Mouse (Mus musculus): ENCODE results near the gene Rad17.

DNA sequence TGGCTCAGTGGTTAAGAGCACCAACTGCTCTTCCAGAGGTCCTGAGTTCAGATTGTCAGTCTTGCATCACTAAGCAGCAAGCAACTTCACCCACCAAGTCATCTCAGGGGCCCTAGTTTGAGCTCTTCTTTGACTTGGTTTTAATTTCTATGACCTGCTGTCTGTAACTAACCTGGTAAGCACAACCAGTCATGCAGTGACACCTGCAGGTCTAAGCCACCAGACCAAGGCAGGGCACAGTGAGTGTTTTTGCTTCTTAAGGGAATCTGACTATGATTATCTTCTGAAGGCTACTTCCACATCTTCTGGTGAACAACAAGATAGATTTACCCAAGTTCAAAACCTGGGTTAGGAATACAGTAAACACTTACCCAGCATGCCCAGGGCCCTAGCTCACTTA is 70.9 kb downstream of the Rad17 start:
- no peak for TF ChIP-seq ZNF384 (IDR thresholded peaks at IDR 0.05; ENCODE audit: low read depth, low read length)
- TF ChIP-seq HCFC1 (IDR thresholded peaks at IDR 0.05; ENCODE audit: borderline replicate concordance, insufficient read depth, low read length), result no peak
- TF ChIP-seq ZC3H11A (IDR thresholded peaks at IDR 0.05; ENCODE audit: borderline replicate concordance, low read depth, low read length), result no peak
- no peak for TF ChIP-seq CHD2 (IDR thresholded peaks at IDR 0.05; ENCODE audit: low read depth, low read length)
- no peak for TF ChIP-seq MAFK (IDR thresholded peaks at IDR 0.05; ENCODE audit: insufficient read depth, low read depth, low read length)

Data from ES-E14 (cell line).